Mouse (Mus musculus) layer of hippocampus, adult 11-12 months (tissue): ENCODE results near the gene Ganab.
A peak's percentile ranks its signal among the peaks of the same experiment; 100 is the strongest.
"Not testable (repeated sequence)": the region's sequence is repeated elsewhere in the genome, so short reads cannot be mapped to it uniquely, and the experiment has no call there.

Experiments used
- DNase-seq: peaks from one replicate; pipeline ENCODE4 v3.0.0; 2022; ENCODE audit warnings: low spot score

Ganab gene

GRCm38 (mm10) chr19:8888511-8889385 lies 9.1 kb upstream of the Ganab start, which contains the start of the genes 1810009A15Rik and Gm49416:
Gene 1810009A15Rik (plus strand): TSS chr19:8888853.
Gene Gm49416 (plus strand): TSS chr19:8888926.
- peak; percentile 95 for DNase-seq

- DNase-seq, result peak; percentile 84
These were observed 4.8 kb upstream of the Ganab start, which contains the start of gene Ints5 for GRCm38 (mm10) chr19:8892829-8893766. Gene Ints5 (plus strand): TSS chr19:8893005.

- no peak for DNase-seq
These were observed 2.4 kb upstream of the Ganab start for GRCm38 (mm10) chr19:8895397-8895960.

DNA sequence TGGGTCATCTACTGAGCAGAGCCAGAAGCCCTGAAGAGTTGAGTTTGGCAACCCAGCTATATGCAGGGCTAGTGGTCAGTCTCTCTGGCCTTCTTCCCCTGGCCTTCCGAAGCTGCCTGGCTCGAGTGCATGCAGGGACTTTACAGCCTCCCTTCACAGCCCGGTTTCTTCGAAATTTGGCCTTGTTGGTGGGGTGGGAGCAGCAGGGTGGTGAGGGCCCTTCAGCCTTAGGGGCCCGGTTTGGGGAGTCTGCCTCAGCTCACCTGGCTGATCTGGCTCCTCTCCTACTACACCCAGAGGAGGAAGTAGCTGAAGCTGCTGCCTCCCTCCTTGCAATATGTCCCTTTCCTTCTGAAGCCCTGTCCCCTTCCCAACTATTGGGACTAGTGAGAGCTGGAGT lies 1.6 kb upstream of the Ganab start:
- not testable (repeated sequence) for DNase-seq

GRCm38 (mm10) chr19:8897211-8897864 lies 533 bp upstream of the Ganab start:
- DNase-seq, result not testable (repeated sequence)

GRCm38 (mm10) chr19:8898576-8898975 lies 705 bp downstream of the Ganab start:
- no peak for DNase-seq

DNA sequence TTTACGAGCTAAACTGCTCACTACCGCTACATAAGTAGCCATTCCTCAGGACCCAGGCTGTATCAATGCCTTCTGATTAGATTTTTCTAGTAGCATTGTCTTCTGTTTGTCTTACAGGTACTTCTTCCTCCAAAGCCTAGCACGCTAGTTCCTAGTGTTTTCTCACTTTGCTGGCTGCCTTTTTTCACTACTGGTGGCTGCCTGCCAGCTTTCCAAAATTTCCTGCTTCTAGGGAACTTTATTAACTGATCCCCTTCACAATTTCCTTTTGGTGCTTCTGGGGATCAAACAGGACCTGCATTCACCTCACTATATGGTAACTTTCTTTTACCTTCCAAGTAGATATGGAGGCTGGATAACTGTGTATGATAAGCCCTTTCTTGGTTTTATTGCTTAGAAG lies 1.2 kb downstream of the Ganab start:
- DNase-seq, result no peak

- no peak for DNase-seq
These were observed 5.5 kb downstream of the Ganab start for GRCm38 (mm10) chr19:8903412-8903811.

DNA sequence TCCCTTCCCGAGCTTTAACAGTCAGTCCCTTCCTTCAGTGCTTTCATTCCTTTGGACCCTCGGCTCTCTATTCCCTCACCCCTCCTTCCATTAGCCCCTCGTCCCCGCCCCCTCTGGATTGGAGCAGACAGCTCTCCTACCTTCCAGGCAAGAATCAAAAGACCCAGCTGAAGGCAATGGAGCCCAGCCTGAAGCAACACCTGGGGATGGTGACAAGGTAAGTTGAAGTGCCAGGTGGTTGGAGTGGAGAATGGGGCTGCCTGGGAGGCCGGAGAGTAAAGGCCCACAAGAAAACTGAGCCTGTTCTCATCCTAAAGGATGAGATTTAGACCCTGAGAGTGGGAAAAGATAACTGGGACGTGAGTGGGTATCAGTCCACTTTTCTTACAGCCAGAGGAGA lies 10.7 kb downstream of the Ganab start:
- DNase-seq, result no peak

GRCm38 (mm10) chr19:8911810-8912209 lies 13.9 kb downstream of the Ganab start:
- DNase-seq, result no peak

DNA sequence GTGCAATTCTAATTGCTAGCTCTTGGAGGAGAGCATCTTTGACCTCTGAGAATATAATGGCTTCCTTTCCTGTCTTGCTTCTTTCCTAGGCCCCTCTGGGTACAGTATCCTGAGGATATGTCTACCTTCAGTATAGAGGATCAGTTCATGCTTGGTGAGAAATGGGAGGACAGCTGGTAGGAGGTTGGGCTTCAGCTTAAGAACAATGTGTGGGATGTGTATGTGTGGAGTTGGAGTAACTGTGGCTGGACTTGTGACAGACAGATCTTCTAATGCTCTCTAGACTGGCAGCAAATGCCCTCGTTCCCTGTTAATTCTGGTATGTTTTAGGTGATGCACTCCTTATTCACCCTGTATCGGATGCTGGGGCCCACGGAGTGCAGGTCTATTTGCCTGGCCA lies 16.3 kb downstream of the Ganab start:
- no peak for DNase-seq

- DNase-seq, result no peak
These were observed 21.1 kb downstream of the Ganab start for GRCm38 (mm10) chr19:8919000-8919399.

DNA sequence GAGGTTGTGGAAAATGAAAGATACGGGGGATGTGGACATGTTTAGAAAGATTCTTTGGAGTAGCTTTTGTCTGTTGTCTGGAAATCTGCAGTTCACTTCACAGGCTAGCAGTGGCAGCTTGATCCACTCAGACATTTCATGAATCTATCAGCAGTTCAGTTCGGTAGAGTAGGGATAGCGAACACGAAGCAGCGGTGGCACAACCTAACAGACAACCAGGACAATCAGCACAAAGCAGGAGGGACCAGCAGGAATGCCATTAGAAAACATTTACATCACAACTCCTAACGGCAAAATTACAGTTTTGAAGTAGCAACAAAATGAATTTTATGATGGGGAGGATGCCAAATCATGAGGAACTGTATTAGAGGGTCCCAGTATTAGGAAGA lies 21.8 kb downstream of the Ganab start:
- no peak for DNase-seq

GRCm38 (mm10) chr19:8920073-8920736 lies 22.3 kb downstream of the Ganab start, which contains the start of gene B3gat3:
Gene B3gat3 (plus strand): TSS chr19:8920374.
- DNase-seq, result peak; percentile 95

DNA sequence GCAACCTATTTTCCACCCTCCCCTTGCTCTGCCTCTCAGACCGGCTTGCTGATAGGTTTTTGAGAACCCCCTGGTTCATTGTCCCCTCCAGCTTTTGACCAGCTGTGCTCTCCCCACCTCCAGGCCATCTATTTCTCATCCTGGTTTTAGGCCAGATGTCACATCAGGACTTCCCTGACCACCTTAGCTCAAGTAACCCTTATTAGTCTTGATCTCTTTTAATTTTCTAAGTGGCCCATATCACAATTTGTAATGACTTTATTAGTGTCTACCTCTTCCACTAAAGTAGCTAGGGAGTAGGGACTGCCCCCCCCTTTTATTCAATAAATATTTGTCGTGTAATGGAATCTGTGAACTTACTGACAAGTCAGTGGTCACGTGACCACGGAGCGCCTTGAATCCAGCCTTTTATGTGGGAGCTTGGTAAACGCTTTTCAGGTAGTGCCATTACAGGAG lies 23.0 kb downstream of the Ganab start:
- no peak for DNase-seq

- DNase-seq, result no peak
These were observed 23.9 kb downstream of the Ganab start for GRCm38 (mm10) chr19:8921741-8922140.

DNA sequence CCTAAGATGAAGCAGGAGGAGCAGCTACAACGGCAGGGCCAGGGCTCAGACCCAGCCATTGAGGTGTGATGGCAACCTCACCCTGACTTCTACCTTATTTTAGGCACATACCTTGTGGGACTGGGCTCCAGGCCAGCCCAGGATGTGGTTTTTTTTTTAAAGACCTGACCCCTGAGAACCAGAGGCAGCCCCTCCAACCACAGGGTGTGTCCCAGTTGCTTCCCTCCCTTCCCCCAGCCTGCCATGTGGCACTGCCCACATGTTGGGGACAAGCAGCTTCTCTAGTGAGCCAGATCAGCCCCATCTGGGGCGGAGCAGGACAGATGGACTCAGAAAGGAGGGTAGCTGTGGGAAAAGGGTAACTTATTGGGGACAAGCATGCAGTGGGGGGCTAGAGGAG lies 28.9 kb downstream of the Ganab start:
- no peak for DNase-seq

DNA sequence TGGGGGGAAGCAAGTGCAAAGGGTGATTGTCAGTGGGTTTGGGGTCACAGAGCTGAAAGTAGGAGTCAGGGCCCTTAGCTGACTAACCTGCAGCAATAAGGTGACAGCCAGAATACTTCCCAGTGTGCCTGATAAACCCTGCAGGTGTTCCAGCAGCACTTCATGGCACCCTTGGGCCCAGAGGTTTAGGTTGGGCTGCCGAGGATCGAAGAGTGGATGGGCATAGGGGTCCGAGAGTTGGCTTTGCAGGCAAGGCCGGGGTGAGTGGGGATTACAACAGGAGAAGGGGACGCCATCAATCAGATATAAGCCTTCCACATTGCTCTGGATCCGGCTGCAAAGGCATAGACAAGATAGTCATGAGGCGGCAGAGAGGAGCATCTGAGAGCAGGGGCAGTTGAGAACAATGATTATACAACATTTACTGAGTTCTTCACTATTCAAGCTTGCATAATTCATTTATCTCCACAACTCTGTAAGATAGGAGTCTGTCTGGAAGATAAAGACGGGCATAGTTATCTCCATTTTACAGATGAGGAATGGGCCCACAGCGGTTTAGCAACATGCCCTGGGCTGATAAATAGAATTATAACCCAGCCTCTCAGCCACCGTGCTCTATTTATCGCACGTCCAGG lies 30.1 kb downstream of the Ganab start:
- no peak for DNase-seq

- DNase-seq, result no peak
These were observed 30.9 kb downstream of the Ganab start for GRCm38 (mm10) chr19:8928689-8929223.
